Mouse (Mus musculus) retina, embryonic 14.5 days (tissue): ENCODE results near the gene Cyp2a22.
"Not testable (repeated sequence)": the region's sequence is repeated elsewhere in the genome, so short reads cannot be mapped to it uniquely, and the experiment has no call there.

Source experiments
- DNase-seq: peaks from one replicate; pipeline ENCODE4 v3.0.0-alpha.2; 2015; ENCODE audit warnings: low spot score

The Cyp2a22 gene

GRCm38 (mm10) chr7:26939262-26939661 lies at the start of gene Cyp2a22:
Cyp2a22 (minus strand) TSS chr7:26939384.
- DNase-seq = no peak

- DNase-seq = not testable (repeated sequence)
These were observed 44.0 kb upstream of the Cyp2a22 start for GRCm38 (mm10) chr7:26983151-26983550.

GRCm38 (mm10) chr7:26982551-26982950 lies 43.4 kb upstream of the Cyp2a22 start:
- no peak for DNase-seq

GRCm38 (mm10) chr7:26981937-26982336 lies 42.8 kb upstream of the Cyp2a22 start:
- not testable (repeated sequence) for DNase-seq

GRCm38 (mm10) chr7:26981464-26981863 lies 42.3 kb upstream of the Cyp2a22 start:
- not testable (repeated sequence) for DNase-seq

- not testable (repeated sequence) for DNase-seq
These were observed 23.2 kb upstream of the Cyp2a22 start for GRCm38 (mm10) chr7:26962371-26962770.

- not testable (repeated sequence) for DNase-seq
These were observed 14.1 kb upstream of the Cyp2a22 start for GRCm38 (mm10) chr7:26953306-26953705.

- not testable (repeated sequence) for DNase-seq
These were observed 13.5 kb upstream of the Cyp2a22 start for GRCm38 (mm10) chr7:26952671-26953070.

GRCm38 (mm10) chr7:26941320-26941925 lies 2.2 kb upstream of the Cyp2a22 start:
- not testable (repeated sequence) for DNase-seq

- DNase-seq = not testable (repeated sequence)
These were observed 22.1 kb downstream of the Cyp2a22 start for GRCm38 (mm10) chr7:26917114-26917513.
